Mouse (Mus musculus) heart, embryonic 11.5 days (tissue): Measurements from ENCODE around the gene Rnf20. TPM values are rescaled to one million over a fixed set of nuclear protein-coding genes. Genes with fewer than 3 reads are reported as not detected.

Source experiments
- ATAC-seq: fragments of 200-750 bp; cut with Nextera tagmentation; replicated peaks from 2 replicates; pipeline ENCODE4 v1.8.0; 2017; ENCODE audit warnings: moderate library complexity; ENCODE audit not compliant: insufficient number of reproducible peaks, low FRiP score, low TSS enrichment
- H3K27ac ChIP-seq: fragments of 300-500 bp; sonication (generic); 2 replicates; pipeline ENCODE4 v1.5.1; 2014; ENCODE audit warnings: mild to moderate bottlenecking, low read depth, low read length
- H3K27me3 ChIP-seq: fragments of 300-500 bp; sonication (generic); 2 replicates; pipeline ENCODE4 v1.6.1; 2014; ENCODE audit warnings: mild to moderate bottlenecking, low read length, mixed read lengths; ENCODE audit not compliant: control insufficient read depth, insufficient read depth
- H3K36me3 ChIP-seq: fragments of 300-500 bp; sonication (generic); 2 replicates; pipeline ENCODE4 v1.6.1; 2014; ENCODE audit warnings: mild to moderate bottlenecking, low read length, moderate library complexity, mixed read lengths; ENCODE audit not compliant: control insufficient read depth, insufficient read depth
- H3K4me1 ChIP-seq: fragments of 300-500 bp; sonication (generic); 2 replicates; pipeline ENCODE4 v1.6.1; 2014; ENCODE audit warnings: low read length; ENCODE audit not compliant: control insufficient read depth, insufficient read depth
- H3K4me2 ChIP-seq: fragments of 300-500 bp; sonication (generic); 2 replicates; pipeline ENCODE4 v1.6.1; 2014; ENCODE audit warnings: mild to moderate bottlenecking, moderate library complexity
- H3K4me3 ChIP-seq: fragments of 300-500 bp; sonication (generic); 2 replicates; pipeline ENCODE4 v1.5.1; 2014; ENCODE audit warnings: low read depth, low read length
- H3K9ac ChIP-seq: fragments of 300-500 bp; sonication (generic); 2 replicates; pipeline ENCODE4 v1.6.1; 2014; ENCODE audit warnings: mild to moderate bottlenecking, low read depth, low read length, moderate library complexity
- H3K9me3 ChIP-seq: fragments of 300-500 bp; sonication (generic); replicated peaks from 2 replicates; pipeline ENCODE4 v1.6.1; 2016; ENCODE audit warnings: low read length; ENCODE audit not compliant: control insufficient read depth
- WGBS: fragments of 180-500 bp; shearing (Covaris S2); extraction: QIAGEN DNeasy Blood & Tissue Kit; methylation state at CpG from one replicate; pipeline ENCODE4 v1.1.7; 2014; ENCODE audit not compliant: insufficient replicate concordance; 5-methylcytosine and 5-hydroxymethylcytosine counted together
- polyA plus RNA-seq: library from polyadenylated mRNA; unstranded; fragments of >200 nt; fragmentation: Nextera tagmentation; extraction: Ambion mirVana; gene quantifications from 2 replicates; pipeline ENCODE4 v1.2.1, GENCODE M21; 2014

The Rnf20 gene
- polyA plus RNA-seq, 1 experiment from 2014 or later = 35.8 TPM

DNA sequence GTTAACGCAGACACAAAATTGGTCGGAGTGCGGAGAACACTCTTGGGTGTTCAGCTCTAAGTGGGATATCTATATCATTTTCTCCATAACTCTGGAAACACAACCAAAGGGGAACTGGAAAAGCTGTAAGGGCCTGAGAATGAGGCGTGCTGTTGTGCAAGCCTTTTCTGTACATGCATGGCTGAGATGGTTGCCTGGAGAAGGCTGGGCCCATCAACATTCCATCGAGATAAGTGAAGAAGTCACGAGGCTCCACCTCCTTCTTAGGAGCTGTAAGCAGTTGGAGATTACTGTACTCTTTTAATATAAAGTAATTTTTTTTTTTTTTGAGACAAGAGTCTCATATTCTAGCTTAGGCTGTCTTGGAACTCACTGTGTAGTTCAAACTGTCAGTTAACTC is 44.3 kb downstream of the Rnf20 start:
- 65% methylated on average over 6 of the region's 6 CpGs for WGBS
- Histone ChIP-seq H3K9me3 (no peaks in the 10 kb centered on the region), H3K36me3 (no peaks in the 10 kb centered on the region), H3K4me3 (no peak overlapping the region), H3K4me1 (peaks cover 2% of the 10 kb centered on the region; the same call in 1 of the 2 replicates), H3K27ac (no peak overlapping the region), H3K4me2 (no peak overlapping the region), H3K9ac (no peak overlapping the region), H3K27me3 (no peaks in the 10 kb centered on the region)
- no peak for ATAC-seq

DNA sequence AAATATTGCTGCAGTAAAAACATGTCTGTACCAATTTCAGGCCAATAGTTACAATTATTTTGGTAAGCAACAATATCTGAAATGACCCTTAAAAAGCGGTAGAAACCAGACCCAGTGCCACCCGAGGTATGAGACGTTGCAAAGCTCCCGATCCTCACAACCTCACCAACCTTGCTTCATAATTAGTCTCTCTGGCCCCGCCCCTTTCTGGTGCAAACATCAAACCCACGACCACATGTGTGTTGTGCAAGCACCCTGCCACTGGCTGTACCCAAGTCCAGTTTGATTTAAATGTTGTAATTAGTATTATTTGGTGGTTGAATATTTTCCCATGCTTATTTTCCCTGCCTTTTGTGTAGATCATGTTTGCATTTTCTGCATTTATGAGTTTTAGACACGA is 45.0 kb downstream of the Rnf20 start:
- Histone ChIP-seq H3K9ac (no peak overlapping the region), H3K4me2 (no peak overlapping the region), H3K27ac (no peak overlapping the region), H3K4me1 (peaks cover 2% of the 10 kb centered on the region; the same call in 1 of the 2 replicates), H3K4me3 (no peak overlapping the region), H3K27me3 (no peaks in the 10 kb centered on the region), H3K9me3 (no peaks in the 10 kb centered on the region), H3K36me3 (no peaks in the 10 kb centered on the region)
- 72% methylated on average over 7 of the region's 7 CpGs for WGBS
- no peak for ATAC-seq

DNA sequence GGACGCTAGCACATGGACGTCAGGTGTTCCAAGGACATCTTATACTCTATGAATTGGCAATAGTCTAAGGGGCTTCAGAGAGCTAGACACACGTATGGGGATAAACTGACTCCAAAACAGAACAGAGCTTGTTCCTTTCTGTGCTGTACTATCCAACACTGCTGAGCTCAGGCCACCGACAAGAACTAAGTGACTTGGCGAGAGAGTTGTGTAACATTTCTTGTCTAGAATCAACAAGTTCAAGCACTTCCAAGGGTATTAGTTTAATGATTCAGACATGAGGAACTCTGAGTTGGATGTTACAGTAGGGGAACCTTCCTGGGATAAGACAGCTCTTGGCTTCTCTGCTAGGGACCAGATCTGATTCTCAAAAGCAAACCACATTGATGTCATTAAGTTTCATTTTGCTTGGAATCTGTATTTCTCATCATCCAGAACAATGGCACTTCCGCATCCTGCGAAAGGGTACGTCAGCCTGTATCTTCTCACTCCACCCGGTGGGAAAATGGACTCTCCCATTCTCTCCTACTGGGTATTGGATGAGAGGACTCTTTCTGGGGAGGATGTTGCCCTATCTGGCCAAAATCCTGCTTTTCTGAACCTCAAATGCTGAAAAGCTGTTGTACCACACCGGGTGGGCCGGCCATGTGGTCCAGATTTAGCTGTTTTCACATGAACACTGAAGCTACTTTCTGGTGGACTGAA is 48.5 kb downstream of the Rnf20 start:
- Histone ChIP-seq H3K36me3 (no peaks in the 10 kb centered on the region), H3K27ac (no peak overlapping the region), H3K27me3 (no peaks in the 10 kb centered on the region), H3K4me1 (peaks cover 2% of the 10 kb centered on the region; the same call in 1 of the 2 replicates), H3K4me2 (no peak overlapping the region), H3K4me3 (no peak overlapping the region), H3K9me3 (no peaks in the 10 kb centered on the region), H3K9ac (no peak overlapping the region)
- no peak for ATAC-seq
- WGBS = 83% methylated on average over 11 of the region's 11 CpGs

DNA sequence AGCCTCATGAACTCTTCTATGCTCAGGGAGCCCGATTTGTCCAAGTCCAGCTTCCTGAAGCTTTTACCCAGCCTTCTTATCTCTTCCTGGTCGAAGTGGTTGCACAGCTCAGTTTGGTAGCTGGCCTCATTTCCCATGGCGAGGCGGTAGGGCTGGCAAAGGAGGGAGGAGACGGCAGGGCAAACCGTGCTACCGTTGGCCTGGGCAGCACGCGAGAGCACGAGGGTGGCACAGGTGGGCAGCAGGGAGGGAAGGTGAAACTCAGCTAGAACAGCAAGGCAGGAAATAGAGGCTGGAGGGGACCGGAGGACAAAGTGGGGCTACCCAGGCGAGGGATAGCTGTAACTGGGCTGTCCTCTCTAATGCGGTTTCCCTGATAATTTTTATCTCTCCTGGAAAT is 50.0 kb downstream of the Rnf20 start, which contains the start of gene Ppp3r2:
Ppp3r2 (minus strand) TSS at position 213 of the 400 bp plus-strand sequence.
- Histone ChIP-seq H3K4me1 (no peaks in the 10 kb centered on the region), H3K9me3 (no peaks in the 10 kb centered on the region), H3K4me3 (no peak within 1 kb of the TSS), H3K27ac (no peak within 1 kb of the TSS), H3K36me3 (no peaks in the 10 kb centered on the region), H3K4me2 (no peak within 1 kb of the TSS), H3K9ac (no peak within 1 kb of the TSS), H3K27me3 (no peaks in the 10 kb centered on the region)
- ATAC-seq = no peak
- WGBS = 72% methylated on average over 13 of the region's 13 CpGs

DNA sequence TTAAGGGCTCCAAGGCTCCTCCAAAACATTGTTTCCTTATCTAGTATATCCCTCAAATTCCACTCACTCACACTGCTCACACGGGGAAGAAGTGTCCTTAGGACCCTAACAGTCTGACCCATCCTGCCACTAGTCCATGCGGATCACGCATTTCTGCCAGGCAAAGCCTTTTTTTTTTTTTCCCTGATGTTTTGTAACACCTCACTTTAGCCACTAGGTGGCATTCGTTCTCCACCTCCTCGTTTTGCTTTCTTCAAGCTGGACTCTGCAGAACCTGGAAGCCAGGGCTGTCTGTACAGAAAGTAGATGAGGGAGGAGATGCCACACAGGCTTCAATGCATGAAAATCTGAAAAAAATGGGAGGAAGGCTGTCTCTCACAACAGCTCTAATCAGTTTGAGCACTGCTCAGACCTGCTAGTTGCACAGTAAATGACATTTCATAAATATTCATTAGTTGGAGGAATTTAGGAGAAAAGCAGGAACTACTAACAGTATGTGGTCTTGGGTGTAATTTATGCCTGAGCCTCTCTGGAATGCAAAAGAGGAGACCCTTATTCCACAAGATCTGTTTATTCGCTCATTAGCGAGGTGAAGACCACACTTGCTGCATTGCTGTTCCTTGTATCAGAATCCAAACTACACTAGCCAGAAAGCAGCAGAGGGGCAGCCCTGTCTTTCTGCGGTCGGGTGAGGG is 56.9 kb downstream of the Rnf20 start:
- H3K36me3 ChIP-seq = no peaks in the 10 kb centered on the region

DNA sequence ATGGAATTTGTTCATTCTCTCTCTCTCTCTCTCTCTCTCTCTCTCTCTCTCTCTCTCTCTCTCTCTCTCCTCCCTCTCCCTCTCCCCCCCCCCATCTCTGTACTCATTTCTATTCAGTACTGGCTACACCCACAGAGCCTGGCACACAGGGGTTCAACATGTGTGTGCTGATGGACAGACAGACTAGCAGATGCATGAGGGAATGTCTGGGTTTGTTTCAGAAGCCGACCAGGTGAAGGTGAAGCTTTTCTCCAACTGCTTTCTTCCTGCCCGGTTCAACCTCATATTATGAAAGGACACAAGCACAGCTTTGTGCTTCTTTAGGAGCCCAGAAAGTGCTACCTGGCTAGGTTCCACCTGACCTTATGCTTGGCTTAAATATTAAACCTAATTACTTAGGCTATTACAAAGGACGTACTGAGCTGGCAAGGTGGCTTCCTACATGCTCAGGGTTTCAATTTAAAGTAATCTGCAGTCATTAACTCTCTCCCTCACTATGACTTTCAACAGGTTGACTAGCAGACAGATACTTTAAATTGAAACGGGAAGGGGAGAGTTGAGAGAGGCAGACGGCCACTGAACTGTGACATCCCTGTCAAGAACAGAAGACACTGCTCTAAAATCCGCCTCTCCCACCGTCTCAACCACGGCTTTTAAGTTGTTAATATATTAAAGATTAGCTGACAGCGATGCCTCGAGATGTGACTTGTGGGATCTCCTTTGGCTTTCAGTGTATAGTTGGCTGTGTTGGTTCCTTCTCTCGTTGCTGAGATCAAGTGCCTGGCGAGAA is 59.8 kb downstream of the Rnf20 start:
- no peaks in the 10 kb centered on the region for H3K4me1 ChIP-seq
- H3K4me2 ChIP-seq = no peak overlapping the region
- 74% methylated on average over 12 of the region's 12 CpGs for WGBS
- H3K27me3 ChIP-seq = no peaks in the 10 kb centered on the region
- no peaks in the 10 kb centered on the region for H3K36me3 ChIP-seq
- ATAC-seq = no peak
- no peak overlapping the region for H3K9ac ChIP-seq
- H3K4me3 ChIP-seq = no peak overlapping the region
- H3K27ac ChIP-seq = no peak overlapping the region
- no peaks in the 10 kb centered on the region for H3K9me3 ChIP-seq

More for the DNA sequence above, 56.9 kb downstream of the Rnf20 start:
- no peak for ATAC-seq
- H3K4me1 ChIP-seq = no peaks in the 10 kb centered on the region
- no peak overlapping the region for H3K4me2 ChIP-seq
- H3K4me3 ChIP-seq = no peak overlapping the region
- no peak overlapping the region for H3K9ac ChIP-seq
- H3K9me3 ChIP-seq = no peaks in the 10 kb centered on the region
- WGBS = 25% methylated on average over 9 of the region's 9 CpGs
- H3K27me3 ChIP-seq = no peaks in the 10 kb centered on the region
- H3K27ac ChIP-seq = no peak overlapping the region

Other genes with a start within 250 kb of the Rnf20 start
- not detected in 2 replicates for gene Acnat2, start 223.9 kb upstream of the Rnf20 start, polyA plus RNA-seq
- gene Acnat1, start 158.1 kb upstream of the Rnf20 start, polyA plus RNA-seq = not detected in 2 replicates
- 0.10 TPM in 1 of 2 replicates, not detected in the other for gene Baat, start 125.4 kb upstream of the Rnf20 start, polyA plus RNA-seq
- 71.8 and 72.9 TPM in 2 replicates for gene Mrpl50, start 110.9 kb upstream of the Rnf20 start, polyA plus RNA-seq
- gene Zfp189, start 110.8 kb upstream of the Rnf20 start, polyA plus RNA-seq = 6.8 and 7.3 TPM in 2 replicates
- gene Aldob, start 82.5 kb upstream of the Rnf20 start, polyA plus RNA-seq = 0.17 and 0.79 TPM in 2 replicates
- 41.8 and 47.8 TPM in 2 replicates for gene Tmem246, start 34.1 kb upstream of the Rnf20 start, polyA plus RNA-seq
- gene Ppp3r2, start 50.0 kb downstream of the Rnf20 start, polyA plus RNA-seq = 0.27 TPM in 1 of 2 replicates, not detected in the other
- gene Grin3a, start 213.7 kb downstream of the Rnf20 start, polyA plus RNA-seq = 2.4 TPM in 2 replicates